Mouse (Mus musculus): ENCODE measurements around the gene 6430548M08Rik.

DNA sequence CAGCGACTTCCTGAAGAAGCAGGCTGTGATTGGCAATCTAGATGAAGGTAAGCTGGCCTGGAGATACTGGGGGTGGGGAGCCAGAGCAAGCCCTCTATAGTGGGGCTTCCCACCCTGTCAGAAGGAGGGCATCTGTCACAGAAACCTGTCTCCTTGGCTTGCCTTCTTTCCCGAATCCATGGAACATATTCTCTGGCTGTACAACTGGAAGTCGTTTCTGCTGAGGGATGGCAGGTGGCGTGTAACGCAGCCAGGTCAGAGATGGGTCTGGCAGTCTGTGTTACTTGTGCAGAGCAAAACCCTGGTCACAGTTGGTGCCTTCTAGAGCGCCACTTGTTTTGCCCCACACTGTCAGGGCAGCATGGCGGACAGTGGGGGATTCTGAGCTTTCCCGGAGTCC is 46.4 kb downstream of the 6430548M08Rik start:
- TF ChIP-seq CTCF (conservative IDR thresholded peaks at IDR 0.05; ENCODE audit: insufficient read depth, insufficient read length, low read depth, low read length) (no peak), POLR2A (IDR thresholded peaks at IDR 0.05; ENCODE audit: low read depth, low read length) (no peak)
